Mouse (Mus musculus) myocyte (in vitro differentiated cells): ENCODE data around the gene Usp36.

ENCODE experiments used
- MYOD1 ChIP-seq, 3 experiments: IDR thresholded peaks; one replicate each; pipeline ENCODE4 v1.6.1; 2011; ENCODE audit warnings: control low read depth in 2 of 3, low read depth in 2 of 3, mild to moderate bottlenecking in 2 of 3, moderate library complexity in 1 of 3; ENCODE audit not compliant: insufficient read length in 2 of 3, control insufficient read depth in 1 of 3
- POLR2A ChIP-seq: IDR thresholded peaks from one replicate; pipeline ENCODE4 v1.6.1; 2011; ENCODE audit warnings: low read depth, mild to moderate bottlenecking, control low read depth, moderate library complexity; ENCODE audit not compliant: insufficient read length
- POLR2AphosphoS2 ChIP-seq: IDR thresholded peaks from one replicate; pipeline ENCODE4 v1.6.1; 2011; ENCODE audit warnings: low read depth, control low read depth; ENCODE audit not compliant: insufficient read length
- USF1 ChIP-seq: IDR thresholded peaks from one replicate; pipeline ENCODE4 v1.6.1; 2011; ENCODE audit warnings: low read depth, mild to moderate bottlenecking, control low read depth, moderate library complexity

DNA sequence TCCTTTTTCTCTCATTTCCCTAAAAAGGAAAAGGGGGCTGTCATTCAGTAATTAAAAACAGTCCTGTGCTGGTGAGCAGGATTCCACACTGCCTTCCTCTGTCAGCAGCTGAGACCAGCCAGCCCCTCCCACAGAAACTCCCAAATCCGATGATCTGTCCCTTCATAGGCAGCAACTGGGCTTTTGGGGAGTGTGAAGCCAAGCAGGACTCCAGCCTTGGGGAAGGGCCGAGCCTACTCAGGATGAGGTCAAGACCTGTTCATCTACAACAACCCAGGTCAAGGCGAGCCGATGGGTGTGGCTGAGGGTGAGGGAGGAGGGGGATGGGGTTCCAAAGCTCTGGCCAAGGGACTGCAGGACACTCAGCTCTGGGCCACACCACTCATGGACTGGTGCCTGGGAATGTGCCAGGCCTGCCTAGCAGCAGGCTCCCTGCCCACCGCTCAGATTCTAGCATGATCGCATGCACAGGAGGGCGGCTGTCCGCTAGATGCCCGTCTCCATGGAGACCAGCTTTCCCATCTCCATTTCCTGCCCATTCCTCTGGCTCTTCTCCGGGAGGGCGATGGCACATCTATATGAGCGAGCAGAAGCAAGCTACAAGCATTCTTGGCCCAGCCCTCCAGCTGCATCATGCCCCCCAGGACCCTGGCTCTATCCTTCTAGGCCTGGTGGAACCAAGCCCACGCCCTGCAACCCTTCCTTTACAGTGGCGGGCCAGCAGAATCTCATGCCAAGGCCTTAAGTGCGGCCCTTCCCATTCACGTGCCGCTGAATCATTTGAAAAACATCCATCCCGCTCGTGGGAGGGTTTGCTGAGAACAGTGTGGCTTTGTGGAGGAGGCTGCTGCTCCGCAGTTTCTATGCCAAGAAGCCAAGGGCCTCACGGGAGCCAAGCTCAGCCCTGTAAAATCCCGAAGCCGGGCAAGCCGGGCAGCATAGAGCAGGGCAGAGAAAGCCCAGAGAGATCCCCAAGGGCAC lies 37.2 kb upstream of the Usp36 start:
- TF ChIP-seq POLR2A (no peak), USF1 (peak; percentile 76), POLR2AphosphoS2 (peak; percentile 45), MYOD1 (IDR thresholded peaks at IDR 0.05; ENCODE audit: control insufficient read depth in 1 of 3, insufficient read length in 2 of 3, low read depth in 2 of 3) (peak in 2 of 3 experiments; percentile 4 to 55)
